Mouse (Mus musculus): ENCODE results near the gene Fam102b.

GRCm38 (mm10) chr3:109030817-109031216 is 3.4 kb upstream of the Fam102b start:
- TF ChIP-seq POLR2A (IDR thresholded peaks at IDR 0.05; ENCODE audit: insufficient read depth, low read length) (no peak), CTCF (IDR thresholded peaks at IDR 0.05; ENCODE audit: low read depth, low read length) (no peak)

Data from ES-Bruce4 (cell line).